Mouse (Mus musculus) olfactory bulb, adult 2 months (tissue): ENCODE measurements around the gene Arhgap5. TPM values are rescaled to one million over a fixed set of nuclear protein-coding genes. Genes with fewer than 3 reads are reported as not detected.

Experiments
- H3K27ac ChIP-seq: fragments of 200-500 bp; 2 replicates; pipeline ENCODE4 v1.5.1; 2012; ENCODE audit warnings: low read depth, low read length; ENCODE audit not compliant: insufficient read depth
- H3K4me1 ChIP-seq: fragments of 200-500 bp; 2 replicates; pipeline ENCODE4 v1.6.1; 2012; ENCODE audit warnings: low read length; ENCODE audit not compliant: control insufficient read depth, insufficient read depth
- H3K4me3 ChIP-seq: fragments of 200-500 bp; 2 replicates; pipeline ENCODE4 v1.5.1; 2012; ENCODE audit warnings: mild to moderate bottlenecking, low read depth, low read length, moderate library complexity; ENCODE audit not compliant: insufficient read depth
- CTCF ChIP-seq: fragments of 200-500 bp; IDR thresholded peaks from 2 replicates; pipeline ENCODE4 v1.5.1; 2012; ENCODE audit warnings: low read depth, mild to moderate bottlenecking, low read length, moderate library complexity; ENCODE audit not compliant: insufficient read depth
- POLR2A ChIP-seq: fragments of 200-500 bp; IDR thresholded peaks from 2 replicates; pipeline ENCODE4 v1.6.1; 2012; ENCODE audit warnings: mild to moderate bottlenecking, low read depth, low read length, moderate library complexity; ENCODE audit not compliant: insufficient read depth
- WGBS: fragments of 180-500 bp; shearing (Covaris S2); methylation state at CpG from one replicate; pipeline ENCODE4 v1.1.7; 2018; 5-methylcytosine and 5-hydroxymethylcytosine counted together
- polyA plus RNA-seq: library from polyadenylated mRNA; stranded (reverse); fragments of >200 nt; gene quantifications from 2 replicates; pipeline ENCODE4 v1.2.4, GENCODE M21; 2012; ENCODE audit warnings: low replicate concordance; ENCODE audit not compliant: missing spikeins, insufficient read depth, insufficient read length

The Arhgap5 gene
- polyA plus RNA-seq, 1 experiment, result not detected

GRCm38 (mm10) chr12:52587473-52588010 lies 83.8 kb downstream of the Arhgap5 start:
- Histone ChIP-seq H3K27ac (no peak overlapping the region), H3K4me1 (no peaks in the 10 kb centered on the region), H3K4me3 (no peak overlapping the region)
- 72% methylated on average over 2 of the region's 2 CpGs for WGBS
- no peak for TF ChIP-seq CTCF

GRCm38 (mm10) chr12:52595389-52596185 lies 91.8 kb downstream of the Arhgap5 start:
- TF ChIP-seq POLR2A (no peak), CTCF (no peak)
- Histone ChIP-seq H3K4me1 (no peaks in the 10 kb centered on the region), H3K4me3 (no peak overlapping the region), H3K27ac (no peak overlapping the region)
- 93% methylated on average over 7 of the region's 7 CpGs for WGBS

- 20% methylated on average over 2 of the region's 2 CpGs for WGBS
- no peak for TF ChIP-seq POLR2A
- TF ChIP-seq CTCF, result no peak
- H3K4me3 ChIP-seq, result no peak overlapping the region
- H3K4me1 ChIP-seq, result no peaks in the 10 kb centered on the region
- H3K27ac ChIP-seq, result no peak overlapping the region
These were observed 98.7 kb downstream of the Arhgap5 start for GRCm38 (mm10) chr12:52602471-52602870.

- H3K4me3 ChIP-seq, result peak overlapping the region; percentile 69
- WGBS, result under 1% methylated on average over 35 of the region's 35 CpGs
- H3K27ac ChIP-seq, result peak overlapping the region; percentile 96
- H3K4me1 ChIP-seq, result no peaks in the 10 kb centered on the region
- TF ChIP-seq POLR2A, result peak; percentile 68; the same call in 1 of the 2 replicates
- no peak for TF ChIP-seq CTCF
These were observed 99.3 kb downstream of the Arhgap5 start for GRCm38 (mm10) chr12:52602883-52603694.

GRCm38 (mm10) chr12:52603695-52604255 lies 100.0 kb downstream of the Arhgap5 start:
- under 1% methylated on average over 21 of the region's 21 CpGs for WGBS
- Histone ChIP-seq H3K4me1 (no peaks in the 10 kb centered on the region), H3K4me3 (peak overlapping the region; percentile 69), H3K27ac (peak overlapping the region; percentile 96)
- TF ChIP-seq POLR2A (no peak), CTCF (no peak)

GRCm38 (mm10) chr12:52604256-52604991 lies 100.7 kb downstream of the Arhgap5 start:
- under 1% methylated on average over 33 of the region's 33 CpGs for WGBS
- Histone ChIP-seq H3K4me1 (no peaks in the 10 kb centered on the region), H3K27ac (peak overlapping the region; percentile 100), H3K4me3 (peak overlapping the region; percentile 69)
- TF ChIP-seq POLR2A (peak; percentile 25; the same call in 1 of the 2 replicates), CTCF (no peak)

GRCm38 (mm10) chr12:52604992-52605652 lies 101.3 kb downstream of the Arhgap5 start:
- 31% methylated on average over 13 of the region's 13 CpGs for WGBS
- TF ChIP-seq POLR2A (no peak), CTCF (no peak)
- H3K27ac ChIP-seq, result no peak overlapping the region
- peak overlapping the region; percentile 66; the same call in 1 of the 2 replicates for H3K4me3 ChIP-seq
- no peaks in the 10 kb centered on the region for H3K4me1 ChIP-seq

- Histone ChIP-seq H3K4me1 (no peaks in the 10 kb centered on the region), H3K4me3 (no peak overlapping the region), H3K27ac (no peak overlapping the region)
- WGBS, result 92% methylated on average over 4 of the region's 4 CpGs
- TF ChIP-seq POLR2A (no peak), CTCF (no peak)
These were observed 103.6 kb downstream of the Arhgap5 start for GRCm38 (mm10) chr12:52607411-52607810.
